Mouse (Mus musculus) midbrain, embryonic 15.5 days (tissue): ENCODE results near the gene Fstl3. TPM values are rescaled to one million over a fixed set of nuclear protein-coding genes. Genes with fewer than 3 reads are reported as not detected.

Experiments used
- ATAC-seq: fragments of 200-750 bp; cut with Nextera tagmentation; replicated peaks from 2 replicates; pipeline ENCODE4 v1.8.0; 2017; ENCODE audit warnings: moderate TSS enrichment
- H3K27ac ChIP-seq: fragments of 300-500 bp; sonication (generic); 2 replicates; pipeline ENCODE4 v1.5.1; 2015; ENCODE audit warnings: mild to moderate bottlenecking, inconsistent platforms
- H3K27me3 ChIP-seq: fragments of 300-500 bp; sonication (generic); replicated peaks from 2 replicates; pipeline ENCODE4 v1.6.1; 2015; ENCODE audit warnings: inconsistent platforms
- H3K36me3 ChIP-seq: fragments of 300-500 bp; sonication (generic); replicated peaks from 2 replicates; pipeline ENCODE4 v1.6.1; 2015; ENCODE audit warnings: inconsistent platforms
- H3K4me1 ChIP-seq: fragments of 300-500 bp; sonication (generic); 2 replicates; pipeline ENCODE4 v1.6.1; 2015; ENCODE audit warnings: inconsistent platforms
- H3K4me2 ChIP-seq: fragments of 300-500 bp; sonication (generic); 2 replicates; pipeline ENCODE4 v1.6.1; 2015; ENCODE audit warnings: inconsistent platforms, mild to moderate bottlenecking, moderate library complexity
- H3K4me3 ChIP-seq: fragments of 300-500 bp; sonication (generic); 2 replicates; pipeline ENCODE4 v1.5.1; 2015; ENCODE audit warnings: mild to moderate bottlenecking, inconsistent platforms
- H3K9ac ChIP-seq: fragments of 300-500 bp; sonication (generic); 2 replicates; pipeline ENCODE4 v1.6.1; 2015; ENCODE audit warnings: mild to moderate bottlenecking, inconsistent platforms
- H3K9me3 ChIP-seq: fragments of 300-500 bp; sonication (generic); 2 replicates; pipeline ENCODE4 v1.6.1; 2016; ENCODE audit warnings: inconsistent platforms
- WGBS: fragments of 180-500 bp; shearing (Covaris S2); methylation state at CpG from one replicate; pipeline ENCODE4 v1.1.7; 2015; ENCODE audit warnings: mixed read lengths; 5-methylcytosine and 5-hydroxymethylcytosine counted together
- polyA plus RNA-seq: library from polyadenylated mRNA; unstranded; fragments of >200 nt; fragmentation: Nextera tagmentation; extraction: Ambion mirVana; gene quantifications from 2 replicates; pipeline ENCODE4 v1.2.1, GENCODE M21; 2015

Gene Fstl3
- polyA plus RNA-seq, result 1.9 and 2.0 TPM in 2 replicates

- H3K9me3 ChIP-seq, result no peaks in the 10 kb centered on the region
- no peaks in the 10 kb centered on the region for H3K36me3 ChIP-seq
- H3K4me3 ChIP-seq, result peak within 1 kb of the TSS; percentile 4; the same call in 1 of the 2 replicates
- H3K4me1 ChIP-seq, result peaks cover 20% of the 10 kb centered on the region
- H3K9ac ChIP-seq, result no peak within 1 kb of the TSS
- 2% methylated on average over 39 of the region's 39 CpGs for WGBS
- H3K27me3 ChIP-seq, result peaks cover 41% of the 10 kb centered on the region
- no peak for ATAC-seq
- no peak within 1 kb of the TSS for H3K27ac ChIP-seq
- peak within 1 kb of the TSS; percentile 39 for H3K4me2 ChIP-seq
Measured at GRCm38 (mm10) chr10:79777103-79777531, at the start of gene Fstl3. Fstl3 (plus strand) TSS chr10:79777272.

- Histone ChIP-seq H3K4me3 (no peak overlapping the region), H3K36me3 (peaks cover 3% of the 10 kb centered on the region; the same call in 1 of the 2 replicates), H3K27me3 (no peaks in the 10 kb centered on the region), H3K27ac (no peak overlapping the region), H3K9me3 (no peaks in the 10 kb centered on the region), H3K4me1 (no peaks in the 10 kb centered on the region), H3K9ac (no peak overlapping the region), H3K4me2 (no peak overlapping the region)
- 73% methylated on average over 28 of the region's 28 CpGs for WGBS
- ATAC-seq, result no peak
Measured at GRCm38 (mm10) chr10:79728323-79729249, 48.5 kb upstream of the Fstl3 start.

DNA sequence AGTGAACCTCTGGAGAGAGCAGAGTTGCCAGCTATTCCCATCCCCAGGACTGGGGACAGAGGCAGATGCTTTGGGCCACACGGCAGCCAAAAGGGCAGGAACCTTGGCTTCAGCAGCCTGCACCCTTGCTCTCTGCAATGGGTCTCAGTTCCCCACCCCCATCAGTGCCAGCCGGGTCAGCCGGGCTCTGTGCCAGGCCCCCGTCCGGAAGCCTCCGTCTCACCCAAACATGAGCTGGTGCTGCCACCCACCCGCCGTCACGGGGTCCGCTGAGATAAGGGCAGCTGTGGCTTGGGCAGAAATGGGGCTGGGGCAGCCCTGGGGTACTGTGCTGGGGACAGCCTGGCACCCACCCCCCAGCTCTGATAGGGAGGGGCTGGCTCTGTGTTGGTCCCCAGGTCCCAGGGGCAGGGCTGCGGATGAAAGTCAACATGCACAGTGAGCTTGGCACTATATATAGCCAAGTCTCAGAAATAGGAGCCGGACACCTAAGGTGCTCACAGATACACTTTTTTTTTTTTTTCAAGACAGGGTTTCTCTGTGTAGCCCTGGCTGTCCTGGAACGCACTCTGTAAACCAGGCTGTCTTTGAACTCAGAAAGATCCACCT, 47.6 kb upstream of the Fstl3 start:
- Histone ChIP-seq H3K4me3 (no peak overlapping the region), H3K4me2 (no peak overlapping the region), H3K9me3 (no peaks in the 10 kb centered on the region), H3K9ac (no peak overlapping the region), H3K4me1 (no peaks in the 10 kb centered on the region), H3K27me3 (no peaks in the 10 kb centered on the region), H3K36me3 (peaks cover 11% of the 10 kb centered on the region; the same call in 1 of the 2 replicates), H3K27ac (no peak overlapping the region)
- no peak for ATAC-seq
- WGBS, result 81% methylated on average over 13 of the region's 13 CpGs

GRCm38 (mm10) chr10:79732500-79732899, 44.6 kb upstream of the Fstl3 start:
- Histone ChIP-seq H3K9ac (no peak overlapping the region), H3K4me2 (no peak overlapping the region), H3K4me3 (no peak overlapping the region), H3K27ac (no peak overlapping the region), H3K36me3 (peaks cover 41% of the 10 kb centered on the region), H3K27me3 (peaks cover 6% of the 10 kb centered on the region; the same call in 1 of the 2 replicates), H3K9me3 (0 out of 2 replicates have a peak, but pooled peaks cover 2% of the 10 kb centered on the region), H3K4me1 (no peaks in the 10 kb centered on the region)
- ATAC-seq, result no peak
- WGBS, result 100% methylated on average over 1 of the region's 1 CpGs

DNA sequence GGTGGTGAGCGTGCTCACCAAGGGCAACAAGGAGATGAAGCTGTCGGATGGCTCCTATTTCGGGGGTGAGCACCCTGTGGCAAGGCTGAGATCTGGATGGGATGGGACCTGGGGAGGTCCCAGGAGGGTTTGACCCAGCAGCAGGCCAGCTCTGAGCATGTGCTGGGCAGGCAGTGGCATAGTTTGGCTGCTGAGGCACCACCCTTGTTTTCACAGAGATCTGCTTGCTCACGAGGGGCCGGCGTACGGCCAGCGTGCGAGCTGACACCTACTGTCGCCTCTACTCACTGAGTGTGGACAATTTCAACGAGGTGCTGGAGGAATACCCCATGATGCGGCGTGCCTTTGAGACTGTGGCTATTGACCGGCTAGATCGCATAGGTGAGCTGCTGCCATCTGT, 43.2 kb upstream of the Fstl3 start:
- Histone ChIP-seq H3K36me3 (peaks cover 55% of the 10 kb centered on the region), H3K9me3 (peaks cover 11% of the 10 kb centered on the region), H3K4me3 (no peak overlapping the region), H3K27ac (no peak overlapping the region), H3K27me3 (peaks cover 6% of the 10 kb centered on the region; the same call in 1 of the 2 replicates), H3K4me1 (no peaks in the 10 kb centered on the region), H3K4me2 (no peak overlapping the region), H3K9ac (no peak overlapping the region)
- 96% methylated on average over 15 of the region's 15 CpGs for WGBS
- ATAC-seq, result no peak

DNA sequence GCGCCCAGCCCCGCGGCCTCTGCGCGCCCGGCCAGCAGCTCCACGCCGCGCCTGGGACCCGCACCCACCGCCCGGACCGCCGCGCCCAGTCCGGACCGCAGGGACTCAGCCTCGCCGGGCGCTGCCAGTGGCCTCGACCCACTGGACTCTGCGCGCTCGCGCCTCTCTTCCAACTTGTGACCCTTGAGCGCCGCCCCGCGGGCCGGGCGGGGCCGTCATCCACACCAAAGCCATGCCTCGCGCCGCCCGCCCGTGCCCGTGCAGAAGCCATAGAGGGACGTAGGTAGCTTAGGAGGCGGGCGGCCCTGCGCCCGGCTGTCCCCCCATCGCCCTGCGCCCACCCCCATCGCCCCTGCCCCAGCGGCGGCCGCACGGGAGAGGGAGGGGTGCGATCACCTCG, 41.7 kb upstream of the Fstl3 start:
- Histone ChIP-seq H3K27ac (no peak overlapping the region), H3K36me3 (peaks cover 70% of the 10 kb centered on the region), H3K4me1 (no peaks in the 10 kb centered on the region), H3K27me3 (peaks cover 6% of the 10 kb centered on the region; the same call in 1 of the 2 replicates), H3K9ac (no peak overlapping the region), H3K4me2 (no peak overlapping the region), H3K4me3 (no peak overlapping the region), H3K9me3 (peaks cover 23% of the 10 kb centered on the region)
- 22% methylated on average over 45 of the region's 52 CpGs for WGBS
- no peak for ATAC-seq

GRCm38 (mm10) chr10:79736706-79737105, 40.4 kb upstream of the Fstl3 start:
- Histone ChIP-seq H3K9ac (no peak overlapping the region), H3K4me3 (no peak overlapping the region), H3K27ac (no peak overlapping the region), H3K9me3 (peaks cover 23% of the 10 kb centered on the region), H3K4me1 (no peaks in the 10 kb centered on the region), H3K27me3 (peaks cover 6% of the 10 kb centered on the region; the same call in 1 of the 2 replicates), H3K4me2 (no peak overlapping the region), H3K36me3 (peaks cover 83% of the 10 kb centered on the region)
- WGBS, result 89% methylated on average over 14 of the region's 14 CpGs
- no peak for ATAC-seq

DNA sequence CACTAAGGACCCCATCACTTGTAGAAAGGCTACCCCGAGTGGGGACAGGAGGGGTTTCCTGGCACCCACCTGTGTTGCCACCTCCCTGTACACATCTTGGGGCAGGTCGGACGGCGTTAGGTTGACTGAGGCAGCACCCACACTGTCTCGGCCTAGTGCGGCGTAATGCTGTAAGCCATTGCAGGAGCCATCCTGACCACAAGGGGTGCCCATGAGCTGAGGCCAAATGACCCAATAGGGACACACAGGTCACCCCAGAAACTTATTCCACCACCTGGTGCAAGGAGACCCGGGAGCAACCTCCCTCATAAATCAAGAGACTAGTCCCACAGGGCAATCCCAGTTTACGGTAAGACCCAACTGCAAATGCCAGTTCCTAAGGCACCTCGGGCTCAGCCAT, 38.8 kb upstream of the Fstl3 start:
- 85% methylated on average over 10 of the region's 10 CpGs for WGBS

GRCm38 (mm10) chr10:79739234-79739633, 37.8 kb upstream of the Fstl3 start:
- H3K4me1 ChIP-seq, result no peaks in the 10 kb centered on the region
- H3K4me2 ChIP-seq, result no peak overlapping the region
- WGBS, result 96% methylated on average over 28 of the region's 28 CpGs
- peaks cover 6% of the 10 kb centered on the region; the same call in 1 of the 2 replicates for H3K27me3 ChIP-seq
- ATAC-seq, result no peak
- H3K9ac ChIP-seq, result no peak overlapping the region
- peaks cover 88% of the 10 kb centered on the region for H3K36me3 ChIP-seq
- H3K4me3 ChIP-seq, result no peak overlapping the region
- no peak overlapping the region for H3K27ac ChIP-seq
- H3K9me3 ChIP-seq, result peaks cover 23% of the 10 kb centered on the region

More for the DNA sequence above, 38.8 kb upstream of the Fstl3 start:
- Histone ChIP-seq H3K9ac (no peak overlapping the region), H3K4me3 (no peak overlapping the region), H3K9me3 (peaks cover 23% of the 10 kb centered on the region), H3K27me3 (peaks cover 6% of the 10 kb centered on the region; the same call in 1 of the 2 replicates), H3K4me1 (no peaks in the 10 kb centered on the region), H3K4me2 (no peak overlapping the region), H3K27ac (no peak overlapping the region), H3K36me3 (peaks cover 94% of the 10 kb centered on the region)
- no peak for ATAC-seq

- no peak for ATAC-seq
- no peak overlapping the region for H3K9ac ChIP-seq
Measured at GRCm38 (mm10) chr10:79740863-79741262, 36.2 kb upstream of the Fstl3 start.

GRCm38 (mm10) chr10:79743161-79743560, 33.9 kb upstream of the Fstl3 start:
- Histone ChIP-seq H3K4me2 (no peak overlapping the region), H3K4me3 (no peak overlapping the region), H3K36me3 (peaks cover 50% of the 10 kb centered on the region), H3K9ac (no peak overlapping the region), H3K4me1 (peaks cover 17% of the 10 kb centered on the region), H3K27me3 (no peaks in the 10 kb centered on the region), H3K27ac (no peak overlapping the region), H3K9me3 (peaks cover 17% of the 10 kb centered on the region)
- 88% methylated on average over 11 of the region's 11 CpGs for WGBS
- ATAC-seq, result no peak

More at GRCm38 (mm10) chr10:79740863-79741262, 36.2 kb upstream of the Fstl3 start:
- Histone ChIP-seq H3K4me1 (peaks cover 8% of the 10 kb centered on the region), H3K4me3 (no peak overlapping the region), H3K36me3 (peaks cover 73% of the 10 kb centered on the region), H3K9me3 (peaks cover 23% of the 10 kb centered on the region), H3K27me3 (peaks cover under 1% of the 10 kb centered on the region; the same call in 1 of the 2 replicates), H3K4me2 (no peak overlapping the region), H3K27ac (no peak overlapping the region)
- 60% methylated on average over 11 of the region's 11 CpGs for WGBS

DNA sequence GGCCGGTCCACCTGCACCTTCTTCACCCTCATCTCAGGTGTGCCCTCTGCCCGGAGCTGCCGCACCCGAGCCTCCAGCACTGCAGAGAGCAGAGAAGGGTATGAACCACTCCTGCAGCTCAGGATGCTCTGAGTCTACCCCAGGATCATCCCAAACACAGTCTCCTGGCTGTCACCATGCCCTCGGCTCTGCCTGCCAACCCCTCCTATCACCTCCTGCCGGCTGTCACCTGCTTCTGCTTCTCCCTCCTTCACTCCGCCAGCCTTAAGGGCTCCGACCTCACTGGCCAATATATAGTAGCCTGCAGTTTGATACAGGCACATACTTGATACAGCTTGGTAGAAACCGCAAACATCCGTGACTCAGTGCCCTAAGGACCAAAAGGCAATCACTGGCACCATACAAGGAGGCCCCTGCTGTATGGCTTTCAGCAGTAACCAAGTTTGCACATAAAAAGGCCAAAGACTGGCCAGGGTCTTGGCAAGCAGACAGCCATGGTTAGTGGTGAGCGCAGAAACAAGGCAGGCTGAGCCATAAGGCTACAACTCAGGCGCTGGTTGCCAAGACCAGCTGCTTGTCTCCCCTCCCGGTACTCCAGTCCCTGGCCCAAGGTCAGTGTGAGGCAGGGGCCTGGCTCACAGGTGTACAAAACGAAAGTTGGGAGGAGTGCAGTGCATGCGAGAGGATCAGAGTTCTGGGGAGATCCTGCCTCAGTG, 33.3 kb upstream of the Fstl3 start:
- Histone ChIP-seq H3K36me3 (peaks cover 43% of the 10 kb centered on the region), H3K4me2 (no peak overlapping the region), H3K27ac (no peak overlapping the region), H3K27me3 (no peaks in the 10 kb centered on the region), H3K9ac (no peak overlapping the region), H3K4me3 (no peak overlapping the region), H3K4me1 (peaks cover 17% of the 10 kb centered on the region), H3K9me3 (peaks cover 12% of the 10 kb centered on the region)
- ATAC-seq, result no peak
- 94% methylated on average over 15 of the region's 15 CpGs for WGBS
